Mouse (Mus musculus): ENCODE measurements at regions not wholly inside any gene's neighbourhood (a gene's known extent, or its start where the extent isn't known, plus 50 kb on each side); places are given as distances from the start of the nearest gene placed in this dataset.

GRCm38 (mm10) chr11:64917301-64917700 lies 61.5 kb upstream of the Elac2 start:
- TF ChIP-seq GATA1 (IDR thresholded peaks at IDR 0.05; ENCODE audit: borderline replicate concordance, low read length): no peak
- TF ChIP-seq FLI1 (IDR thresholded peaks at IDR 0.05; ENCODE audit: low read length): no peak
